Mouse (Mus musculus) common myeloid progenitor, adult 5-6 weeks (primary cell): ENCODE results near the gene Adrb1. TPM values are rescaled to one million over a fixed set of nuclear protein-coding genes. Genes with fewer than 3 reads are reported as not detected.
A peak's percentile ranks its signal among the peaks of the same experiment; 100 is the strongest.

ENCODE experiments used
- ATAC-seq: replicated peaks from 2 replicates; pipeline ENCODE4 v1.8.0; 2016; ENCODE audit warnings: low read depth, mild to moderate bottlenecking, moderate TSS enrichment, inconsistent platforms; ENCODE audit not compliant: poor library complexity, severe bottlenecking
- total RNA-seq: library from RNA; stranded (forward); fragments of 200-1000, 187-1606 nt; gene quantifications from 2 replicates; pipeline ENCODE4 v1.2.3, GENCODE M21; 2017

Gene Adrb1
- total RNA-seq, 1 experiment from 2014 or later, result not detected

DNA sequence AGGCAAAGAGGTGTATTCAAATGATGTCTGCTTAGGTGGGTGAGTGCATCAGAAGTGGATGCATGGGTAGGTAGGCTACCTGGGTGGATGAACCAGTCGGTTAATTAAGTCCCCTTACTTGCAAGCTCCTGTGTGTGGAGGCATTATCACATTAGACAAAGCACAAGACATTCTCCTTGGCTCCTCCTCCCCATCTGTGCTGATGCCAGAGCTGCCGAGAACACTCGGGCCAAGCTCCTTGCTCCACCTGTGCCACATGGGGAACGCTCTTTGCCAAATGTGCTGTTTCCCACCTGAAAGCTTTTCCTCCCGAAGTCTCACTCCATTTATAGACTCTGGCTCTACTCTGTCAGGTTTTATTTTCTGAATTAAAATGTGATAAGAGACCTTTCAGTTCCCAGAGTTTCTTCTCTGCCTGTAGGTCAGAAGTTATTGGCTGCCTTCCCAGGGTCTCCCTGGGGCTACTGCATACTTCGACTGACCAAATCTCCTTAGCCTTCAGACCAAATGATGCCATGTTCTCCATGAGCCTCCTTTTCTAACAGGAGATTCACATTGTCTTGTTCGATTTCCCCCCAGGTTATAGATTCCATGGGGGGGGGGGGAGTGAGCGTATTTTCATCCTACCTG, 20.5 kb upstream of the Adrb1 start:
- no peak for ATAC-seq

DNA sequence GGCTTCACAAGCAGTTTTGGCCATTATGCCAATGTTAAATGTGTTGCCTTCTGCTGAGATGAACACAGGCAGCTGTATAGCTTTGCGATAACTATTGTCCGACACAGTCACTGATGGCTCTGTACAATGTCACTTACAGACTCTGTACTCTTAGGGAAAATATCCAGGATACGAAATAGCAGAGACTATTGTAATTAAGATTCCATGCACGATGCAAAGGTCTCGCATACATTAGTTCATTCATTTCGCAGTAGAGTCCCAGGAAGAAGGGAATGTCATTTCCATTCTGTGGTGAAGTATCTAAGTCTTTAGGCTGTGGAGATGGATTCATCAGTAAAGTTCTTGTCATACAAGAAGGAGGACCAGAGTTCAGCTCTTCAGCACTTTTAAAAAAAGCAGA, 20.0 kb upstream of the Adrb1 start:
- ATAC-seq, result no peak

DNA sequence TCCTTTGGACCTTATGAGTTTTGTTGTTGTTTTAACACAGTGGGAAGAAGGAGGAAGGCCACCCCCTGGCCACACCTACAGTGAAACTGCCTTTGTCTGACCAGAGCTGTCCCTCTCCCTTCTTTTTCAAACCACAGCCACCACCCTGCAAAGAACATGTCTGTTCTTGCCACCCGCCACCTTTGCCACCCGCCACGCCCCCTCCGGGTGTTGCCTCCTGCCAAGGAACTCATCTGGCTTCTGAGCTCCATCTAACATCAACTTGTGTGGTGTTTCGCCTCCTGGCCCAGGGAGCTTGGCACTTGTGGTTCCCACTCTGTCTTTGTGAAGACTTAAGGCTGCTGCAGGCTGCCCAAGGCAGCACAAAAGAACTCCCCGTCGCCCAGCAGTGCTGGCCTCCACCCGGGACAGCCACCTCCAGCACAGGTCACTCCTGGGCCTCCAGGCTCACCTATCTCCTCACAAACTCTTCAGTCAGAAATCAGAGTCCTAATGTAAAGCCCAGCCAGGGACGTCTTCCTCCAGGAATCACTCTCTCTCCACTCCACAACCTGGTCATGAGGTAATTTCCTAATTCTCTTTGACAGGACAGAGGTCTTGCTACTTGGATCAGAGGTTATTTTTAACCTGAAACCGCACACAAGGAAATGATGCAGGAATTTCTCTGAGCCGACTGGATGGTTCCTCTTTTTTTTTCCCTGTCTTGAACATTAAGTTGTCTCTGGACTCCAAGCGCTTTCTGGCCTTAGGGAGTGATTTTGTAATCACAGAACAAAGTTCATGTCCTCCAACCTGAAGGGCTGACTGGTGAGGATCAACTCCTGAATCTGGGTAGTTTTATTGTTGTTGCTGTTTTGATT, 18.5 kb upstream of the Adrb1 start:
- peak; percentile 78 for ATAC-seq

DNA sequence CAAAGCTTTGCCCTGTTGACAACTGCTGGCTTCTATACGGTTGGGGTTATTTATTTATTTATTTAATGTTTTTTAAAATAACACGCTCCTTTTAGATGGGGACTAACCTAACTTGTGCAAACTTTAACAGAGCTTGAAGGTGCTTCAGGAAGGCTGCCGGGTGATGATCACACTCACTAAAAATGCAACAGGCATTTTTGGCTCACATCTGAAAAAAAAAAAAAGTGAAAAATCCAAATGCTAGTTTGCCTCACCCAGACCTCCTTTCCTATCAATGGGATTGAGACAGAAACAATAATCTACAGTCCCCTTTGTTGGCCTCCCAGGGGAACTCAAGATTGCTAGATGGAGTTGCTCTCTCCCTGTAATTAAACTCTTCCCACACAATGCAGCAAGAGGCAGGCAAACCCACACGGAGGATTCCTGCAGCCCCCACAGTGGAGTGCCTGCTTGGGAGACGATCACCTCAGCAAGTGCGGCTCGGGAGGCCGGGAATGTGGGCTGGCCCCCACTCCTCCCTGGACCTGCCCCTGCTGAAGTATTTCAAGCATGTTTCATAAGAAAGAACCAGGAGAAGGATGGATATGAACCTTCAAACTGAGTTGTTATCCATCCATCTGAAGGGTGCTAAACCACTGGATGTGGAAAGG, 16.8 kb upstream of the Adrb1 start:
- ATAC-seq, result no peak

DNA sequence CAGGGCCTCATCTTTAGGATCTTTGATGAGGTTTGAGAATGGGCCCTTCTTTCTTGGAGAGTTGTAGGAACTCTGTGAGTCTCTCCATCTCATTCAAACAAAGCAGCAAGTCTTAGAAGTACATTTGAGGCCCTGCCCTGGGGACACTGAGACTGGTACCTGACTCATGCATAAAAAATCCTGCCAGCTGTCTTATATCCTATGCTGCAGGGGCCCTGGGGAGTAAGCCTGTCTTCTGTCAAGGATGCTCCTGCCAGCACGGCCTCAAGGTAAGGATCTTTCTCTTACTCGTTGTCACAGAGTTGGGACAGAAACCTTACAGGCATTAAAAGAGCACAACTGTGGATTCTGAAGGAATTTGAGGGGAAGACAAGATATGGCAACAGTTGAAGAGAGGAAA, 13.2 kb upstream of the Adrb1 start:
- ATAC-seq, result no peak

DNA sequence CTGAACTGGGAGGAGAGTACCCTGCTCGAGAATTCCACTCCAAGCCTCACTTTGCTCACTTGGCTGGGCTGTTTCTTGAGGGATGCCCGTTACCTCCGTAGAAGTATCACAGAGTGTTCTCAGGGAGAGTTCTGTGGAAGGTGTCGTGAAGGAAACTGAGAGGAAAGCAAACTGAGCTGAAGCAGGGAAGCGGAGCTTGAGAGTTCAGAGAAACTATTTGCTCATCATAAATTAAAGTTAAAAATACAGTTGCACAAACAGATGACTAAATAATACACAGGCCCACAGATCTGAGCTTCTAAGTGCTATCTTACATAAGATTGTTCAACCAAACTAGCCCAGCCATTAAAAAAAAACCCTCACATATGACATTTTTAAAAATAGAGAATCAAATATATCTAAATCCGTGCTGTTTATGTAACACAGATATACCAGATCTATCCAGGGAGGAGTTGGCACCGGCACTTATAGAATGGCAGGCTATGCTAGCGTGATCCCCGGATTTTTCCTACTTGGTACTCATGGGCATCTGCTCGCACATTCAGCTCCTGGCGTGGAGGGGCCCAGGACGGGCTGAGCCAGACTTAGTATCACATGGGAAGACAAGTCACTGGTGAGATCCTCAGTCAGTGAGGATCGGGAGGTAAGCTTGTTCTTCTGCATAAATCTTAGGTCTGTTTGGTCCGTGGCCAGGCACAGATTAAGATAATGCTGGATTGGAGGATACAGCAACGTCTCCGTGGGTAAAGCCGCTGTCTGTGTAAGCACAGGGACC, 11.7 kb upstream of the Adrb1 start:
- no peak for ATAC-seq

DNA sequence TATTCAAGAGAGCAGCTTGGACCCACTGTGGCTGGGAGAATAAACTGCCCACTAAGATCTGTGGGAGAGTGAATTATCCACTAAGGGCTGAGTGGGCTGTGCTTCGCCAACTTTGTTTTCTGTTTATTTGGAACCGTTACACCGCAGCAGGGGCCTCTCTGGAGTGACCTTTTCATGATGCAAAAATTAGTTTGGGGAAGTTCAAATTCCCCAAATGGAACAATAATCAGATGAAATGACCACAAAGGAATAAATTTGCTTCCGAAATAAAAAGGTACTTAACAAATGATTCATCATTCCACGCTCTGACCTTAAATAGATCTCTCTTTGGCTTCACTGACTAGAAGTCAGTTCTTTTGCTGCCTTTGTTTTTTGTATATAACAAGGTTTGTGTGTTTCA, 8.4 kb upstream of the Adrb1 start:
- no peak for ATAC-seq

DNA sequence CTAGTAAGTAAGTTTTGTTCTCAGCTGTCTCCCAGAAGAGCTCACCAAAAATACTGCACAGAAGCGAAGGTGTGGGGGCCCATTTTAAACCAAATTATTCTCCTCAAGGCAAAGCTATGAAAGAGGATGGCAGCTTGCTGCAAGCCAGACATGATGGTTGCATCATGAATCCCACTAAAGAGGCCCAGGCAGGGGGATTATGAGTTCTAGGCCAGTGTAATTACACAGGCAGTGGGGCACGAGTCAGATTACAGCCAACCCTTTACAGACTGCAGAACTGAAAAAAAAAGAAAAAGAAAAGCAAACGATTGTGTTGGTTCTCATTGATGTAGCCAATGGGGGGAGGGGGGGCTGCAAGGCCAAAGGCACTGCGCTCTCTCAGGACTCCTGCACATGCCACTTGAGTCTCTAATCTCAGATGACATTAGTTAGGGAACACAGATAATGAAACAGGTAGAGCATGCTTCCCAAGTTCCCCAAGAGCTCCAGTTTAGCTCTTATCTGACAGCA, 7.3 kb upstream of the Adrb1 start:
- ATAC-seq, result no peak

DNA sequence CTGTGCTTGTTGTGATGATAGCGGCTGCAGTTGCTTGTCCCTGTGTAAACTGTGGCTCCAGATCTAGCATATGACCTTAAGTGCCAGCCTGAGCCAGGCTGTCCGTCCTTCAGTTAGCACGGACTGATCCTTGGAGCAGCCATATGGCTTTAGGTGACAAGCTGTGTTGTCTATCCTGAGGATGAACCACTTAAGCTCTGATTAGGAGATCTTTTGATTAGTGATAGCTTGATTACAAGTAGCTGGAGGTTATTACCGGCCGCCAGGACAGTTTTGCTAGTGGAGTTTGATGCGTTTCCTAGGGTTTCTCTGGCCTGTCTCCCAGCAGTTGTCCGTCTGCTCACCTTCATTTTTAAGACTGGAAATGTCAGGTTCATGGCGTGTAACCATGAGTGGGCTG, 4.0 kb upstream of the Adrb1 start:
- no peak for ATAC-seq

DNA sequence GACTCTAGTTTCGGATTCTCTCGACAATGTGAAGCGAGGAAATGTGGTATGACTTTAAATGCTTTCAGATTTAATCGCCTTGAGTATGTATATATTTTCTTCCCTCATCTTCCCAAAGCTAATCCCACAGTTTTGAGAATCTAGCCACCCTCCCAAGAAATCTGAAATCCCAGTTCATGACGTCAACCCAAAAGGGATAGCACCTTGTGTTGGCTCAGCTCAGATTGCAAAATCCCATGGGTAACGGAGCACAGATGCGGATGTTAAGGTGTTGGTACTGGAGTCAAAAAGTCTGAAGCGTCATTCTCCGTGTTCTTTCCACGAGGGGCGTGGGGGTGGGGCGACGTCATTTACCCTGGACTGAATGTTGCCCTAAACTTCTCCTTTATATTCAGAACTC, 1.1 kb upstream of the Adrb1 start:
- no peak for ATAC-seq

DNA sequence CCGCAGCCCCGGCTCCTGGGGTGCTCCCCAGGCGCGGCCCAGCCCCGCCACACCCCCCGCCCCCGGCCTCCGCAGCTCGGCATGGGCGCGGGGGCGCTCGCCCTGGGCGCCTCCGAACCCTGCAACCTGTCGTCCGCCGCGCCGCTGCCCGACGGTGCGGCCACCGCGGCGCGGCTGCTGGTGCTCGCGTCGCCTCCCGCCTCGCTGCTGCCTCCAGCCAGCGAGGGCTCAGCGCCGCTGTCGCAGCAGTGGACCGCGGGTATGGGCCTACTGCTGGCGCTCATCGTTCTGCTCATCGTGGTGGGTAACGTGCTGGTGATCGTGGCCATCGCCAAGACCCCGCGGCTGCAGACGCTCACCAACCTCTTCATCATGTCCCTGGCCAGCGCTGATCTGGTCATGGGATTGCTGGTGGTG, 300 bp downstream of the Adrb1 start:
- no peak for ATAC-seq

DNA sequence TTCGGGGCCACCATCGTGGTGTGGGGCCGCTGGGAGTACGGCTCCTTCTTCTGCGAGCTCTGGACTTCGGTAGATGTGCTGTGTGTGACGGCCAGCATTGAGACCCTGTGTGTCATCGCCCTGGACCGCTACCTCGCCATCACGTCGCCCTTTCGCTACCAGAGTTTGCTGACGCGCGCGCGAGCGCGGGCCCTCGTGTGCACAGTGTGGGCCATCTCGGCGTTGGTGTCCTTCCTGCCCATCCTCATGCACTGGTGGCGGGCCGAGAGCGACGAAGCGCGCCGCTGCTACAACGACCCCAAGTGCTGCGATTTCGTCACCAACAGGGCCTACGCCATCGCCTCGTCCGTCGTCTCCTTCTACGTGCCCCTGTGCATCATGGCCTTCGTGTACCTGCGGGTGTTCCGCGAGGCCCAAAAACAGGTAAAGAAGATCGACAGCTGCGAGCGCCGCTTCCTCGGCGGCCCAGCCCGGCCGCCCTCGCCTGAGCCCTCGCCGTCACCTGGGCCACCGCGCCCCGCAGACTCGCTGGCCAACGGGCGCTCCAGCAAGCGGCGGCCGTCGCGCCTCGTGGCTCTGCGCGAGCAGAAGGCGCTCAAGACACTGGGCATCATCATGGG, 822 bp downstream of the Adrb1 start:
- 0 out of 2 replicates have a peak, but pooled peaks have one; percentile 17 for ATAC-seq

DNA sequence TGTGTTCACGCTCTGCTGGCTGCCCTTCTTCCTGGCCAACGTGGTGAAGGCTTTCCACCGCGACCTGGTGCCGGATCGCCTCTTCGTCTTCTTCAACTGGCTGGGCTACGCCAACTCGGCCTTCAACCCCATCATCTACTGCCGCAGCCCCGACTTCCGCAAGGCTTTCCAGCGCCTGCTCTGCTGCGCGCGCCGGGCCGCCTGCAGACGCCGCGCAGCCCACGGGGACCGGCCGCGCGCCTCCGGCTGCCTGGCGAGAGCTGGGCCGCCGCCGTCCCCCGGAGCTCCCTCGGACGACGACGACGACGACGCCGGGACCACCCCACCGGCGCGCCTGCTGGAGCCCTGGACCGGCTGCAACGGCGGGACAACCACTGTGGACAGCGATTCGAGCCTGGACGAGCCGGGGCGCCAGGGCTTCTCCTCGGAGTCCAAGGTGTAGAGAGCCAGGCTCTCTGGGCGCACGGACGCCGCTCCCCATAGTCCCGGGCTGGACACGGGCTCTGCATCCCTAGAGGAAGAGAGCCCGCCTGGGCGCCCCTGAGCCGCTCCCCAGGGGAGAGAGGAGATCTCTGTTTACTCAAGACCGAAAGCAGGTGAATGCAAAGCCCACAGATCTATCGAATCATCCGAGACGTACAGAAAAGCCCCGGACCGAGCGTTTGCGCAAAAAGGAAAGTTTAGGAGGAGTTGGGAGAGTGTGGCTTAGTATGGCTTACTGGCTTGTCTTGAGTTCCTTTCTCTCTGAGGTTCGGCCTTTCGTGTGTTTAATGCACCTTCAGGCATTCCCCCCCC, 1.5 kb downstream of the Adrb1 start:
- ATAC-seq, result 0 out of 2 replicates have a peak, but pooled peaks have one; percentile 15

DNA sequence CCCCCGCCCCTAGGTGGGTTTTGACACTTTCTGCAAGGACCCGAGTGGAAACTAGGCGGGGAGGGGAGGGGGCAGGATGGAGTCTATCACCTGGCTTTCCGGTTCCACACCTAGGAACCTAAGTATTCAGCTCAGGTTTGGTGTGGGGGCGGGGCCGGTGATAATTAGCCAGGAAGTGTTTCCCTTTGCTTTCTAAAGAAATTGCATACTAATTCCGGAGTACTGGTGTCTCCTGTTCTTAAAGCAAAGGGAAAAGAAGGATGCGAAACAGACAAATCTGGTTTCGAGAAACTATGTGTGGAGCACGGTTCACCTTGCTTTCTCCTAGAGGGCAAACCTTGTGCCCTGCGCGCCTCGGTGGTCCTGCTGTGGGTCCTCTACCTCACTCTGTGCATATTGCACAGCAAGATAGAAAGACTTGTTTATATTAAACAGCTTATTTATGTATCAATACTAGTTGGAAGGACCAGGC, 2.2 kb downstream of the Adrb1 start:
- ATAC-seq, result no peak

DNA sequence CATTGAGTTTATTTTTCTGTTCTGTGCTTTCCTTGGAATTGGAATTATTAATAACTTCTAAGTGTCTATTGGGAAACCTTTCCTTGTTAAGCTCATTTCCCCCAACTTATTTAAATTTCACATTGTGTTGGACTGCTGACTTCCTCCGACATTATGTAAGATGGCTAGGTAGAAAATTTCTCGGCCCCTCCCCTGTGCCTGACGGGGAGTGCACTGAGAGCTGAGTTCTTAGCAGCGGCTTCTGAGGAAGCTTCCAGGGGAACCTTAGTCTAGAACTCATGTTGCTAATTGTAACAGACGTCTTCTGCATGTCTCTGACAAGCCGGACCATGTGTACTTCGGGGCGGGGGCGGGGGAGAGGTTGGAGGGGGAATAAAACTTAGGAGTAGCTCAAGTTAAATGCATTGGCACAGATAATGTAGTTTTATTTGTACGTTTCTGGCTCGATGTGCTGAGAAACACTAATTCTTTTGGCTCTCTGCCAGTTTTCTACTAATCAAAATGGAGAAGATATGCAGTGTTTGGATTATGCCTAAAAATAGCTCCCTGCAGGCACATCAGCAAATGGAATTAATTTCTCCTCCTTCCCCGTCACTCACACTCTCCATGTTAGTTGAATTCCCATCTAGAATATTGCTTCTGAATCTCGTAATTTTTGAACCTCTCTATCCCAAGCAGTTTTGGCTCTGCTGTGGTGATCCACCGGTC, 5.3 kb downstream of the Adrb1 start:
- no peak for ATAC-seq

DNA sequence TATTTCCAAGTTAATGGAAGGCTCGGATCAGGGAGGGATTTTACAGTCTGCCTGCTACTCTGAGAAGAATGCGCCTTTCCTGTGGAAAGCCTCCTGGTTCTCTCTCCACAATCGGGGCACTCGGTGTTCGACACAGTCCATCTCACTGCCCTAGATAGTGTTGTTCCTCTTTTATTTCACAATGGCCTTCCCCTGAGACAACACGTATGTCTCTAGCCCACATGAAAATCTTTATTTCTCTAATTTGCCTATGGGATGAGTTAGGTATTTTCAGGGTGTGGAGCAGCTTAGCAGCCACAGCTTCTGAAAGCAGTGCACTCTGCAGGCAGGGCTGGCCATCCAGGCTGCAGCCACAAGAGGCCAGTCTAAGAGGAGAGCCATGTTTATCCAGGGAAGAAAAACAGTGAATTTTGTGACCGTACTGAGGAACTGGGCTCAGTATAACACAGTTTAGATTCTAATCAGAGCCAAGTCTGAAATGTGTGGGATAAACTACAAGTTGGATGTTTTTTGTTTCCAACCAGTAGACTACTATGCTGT, 12.1 kb downstream of the Adrb1 start:
- ATAC-seq, result 0 out of 2 replicates have a peak, but pooled peaks have one; percentile 5

DNA sequence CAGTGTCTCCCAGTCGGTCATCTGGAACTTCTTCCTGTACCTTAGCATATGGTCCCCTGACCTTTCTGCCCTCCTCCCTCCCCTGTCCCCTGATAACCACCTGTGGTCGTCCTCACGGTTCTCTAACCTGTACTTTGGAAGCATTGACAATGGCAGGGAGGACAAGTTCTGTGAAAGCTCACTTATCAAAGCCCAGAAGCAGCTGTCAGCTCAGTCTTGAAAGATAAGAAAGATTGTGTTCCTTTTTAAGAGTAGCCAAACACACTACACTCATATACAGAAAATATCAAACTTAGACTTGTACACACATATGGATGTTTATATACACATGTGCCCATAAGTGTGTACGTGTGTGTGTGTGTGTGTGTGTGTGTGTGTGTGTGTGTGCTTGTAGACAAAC, 13.7 kb downstream of the Adrb1 start:
- no peak for ATAC-seq

DNA sequence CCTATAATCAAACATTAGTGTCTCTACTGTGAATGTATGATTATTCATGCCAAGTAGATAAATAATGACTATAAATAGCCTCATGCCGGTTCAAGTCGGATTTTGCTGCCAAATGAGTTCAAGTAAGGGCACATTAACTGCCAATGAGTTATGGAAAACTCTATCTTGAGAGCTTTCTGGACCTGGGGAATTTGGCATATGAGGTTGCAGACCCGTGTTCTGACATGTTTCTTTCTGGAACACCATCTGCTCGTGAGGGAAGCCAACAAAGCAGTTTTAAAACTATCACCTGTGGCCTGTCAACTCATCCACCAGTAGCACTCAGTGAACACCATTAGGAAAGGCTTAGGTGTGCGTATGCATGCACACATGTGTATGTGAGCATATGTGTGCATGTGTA, 14.3 kb downstream of the Adrb1 start:
- ATAC-seq, result no peak
